Mouse (Mus musculus): ENCODE measurements at regions not wholly inside any gene's neighbourhood (a gene's known extent, or its start where the extent isn't known, plus 50 kb on each side); places are given as distances from the start of the nearest gene placed in this dataset.

DNA sequence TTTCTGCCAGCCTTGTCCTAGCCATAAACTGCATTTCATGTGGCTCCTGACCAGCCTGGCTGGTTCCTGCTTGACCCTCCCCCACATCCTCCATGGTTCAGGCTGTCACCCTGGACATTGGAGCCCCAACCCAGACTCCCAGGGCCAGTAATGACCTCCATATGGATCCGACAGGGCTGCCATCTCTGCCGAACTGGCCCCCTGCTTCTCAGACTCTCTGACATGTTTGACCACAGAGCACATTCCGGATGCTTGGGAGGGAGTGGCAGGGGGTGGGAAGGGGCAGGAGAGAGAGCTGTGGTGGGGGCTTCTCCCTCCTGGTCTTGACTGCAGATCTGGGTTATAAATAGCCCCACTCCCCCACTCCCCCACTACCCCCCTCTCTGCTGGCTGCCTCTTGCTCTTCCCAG lies 59.0 kb upstream of the Actrt2 start:
- DNase-seq (ENCODE audit: low read depth, low spot score) = no peak

DNA sequence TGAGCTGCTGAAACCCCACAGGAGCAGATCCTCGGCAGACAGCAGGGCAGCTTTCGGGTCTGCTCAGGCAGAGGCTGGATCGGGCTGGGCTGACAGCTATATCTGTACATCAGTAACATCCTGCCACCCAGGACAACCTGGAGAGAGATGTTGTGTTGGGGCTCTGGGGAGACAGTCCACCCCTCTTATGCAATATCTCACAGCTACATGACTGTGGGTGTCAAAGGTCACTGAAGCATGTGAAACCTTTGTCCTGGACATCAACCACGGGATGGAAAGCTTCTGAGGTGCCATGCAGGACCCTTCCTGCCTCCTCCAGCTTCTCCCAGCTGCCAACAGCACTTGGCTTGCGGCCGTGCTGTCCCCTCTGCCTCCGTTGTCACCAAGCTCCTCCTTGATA lies 60.3 kb upstream of the Actrt2 start:
- DNase-seq (ENCODE audit: low read depth, low spot score) = no peak

DNA sequence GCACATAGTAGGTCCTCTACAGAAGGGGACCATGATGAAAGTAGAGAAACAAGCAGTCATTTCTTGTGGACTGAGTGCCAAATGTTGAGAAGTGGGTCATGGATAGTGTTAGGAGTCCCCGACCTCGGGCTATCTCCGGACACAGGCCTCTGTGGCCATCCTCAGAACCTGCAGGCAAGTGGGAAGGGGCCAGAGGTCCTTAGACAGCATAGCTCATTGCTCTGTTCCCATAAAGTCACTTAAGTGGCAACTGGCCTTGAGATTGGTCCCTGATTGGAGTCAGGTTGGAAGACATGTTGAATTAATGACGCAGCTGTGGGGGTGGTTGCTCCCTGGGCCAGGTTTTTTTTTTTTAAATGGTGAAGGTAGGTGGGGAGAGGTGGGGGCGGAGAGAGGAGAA lies 63.0 kb upstream of the Actrt2 start:
- peak; percentile 66 for DNase-seq (ENCODE audit: low read depth, low spot score)

DNA sequence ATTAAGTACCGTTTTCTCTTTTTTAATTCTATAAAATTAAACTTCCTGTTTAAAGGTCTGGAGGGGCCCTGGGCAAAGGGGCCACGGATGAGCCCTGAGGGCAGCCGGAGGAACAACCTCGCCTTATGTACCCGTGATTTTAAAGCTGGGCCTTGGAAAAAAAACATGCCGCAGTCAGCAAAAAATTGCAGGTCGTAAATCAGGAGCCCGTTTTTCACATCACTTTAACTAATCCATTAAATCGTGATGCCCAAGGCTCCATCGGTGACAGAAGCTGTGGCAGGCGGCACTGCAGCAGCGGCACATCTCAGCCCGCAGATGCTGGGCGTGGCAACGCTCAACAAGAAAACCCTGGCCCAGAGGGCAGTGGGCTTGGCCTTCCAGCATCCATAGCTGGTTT lies 63.7 kb upstream of the Actrt2 start:
- peak; percentile 92 for DNase-seq (ENCODE audit: low read depth, low spot score)

DNA sequence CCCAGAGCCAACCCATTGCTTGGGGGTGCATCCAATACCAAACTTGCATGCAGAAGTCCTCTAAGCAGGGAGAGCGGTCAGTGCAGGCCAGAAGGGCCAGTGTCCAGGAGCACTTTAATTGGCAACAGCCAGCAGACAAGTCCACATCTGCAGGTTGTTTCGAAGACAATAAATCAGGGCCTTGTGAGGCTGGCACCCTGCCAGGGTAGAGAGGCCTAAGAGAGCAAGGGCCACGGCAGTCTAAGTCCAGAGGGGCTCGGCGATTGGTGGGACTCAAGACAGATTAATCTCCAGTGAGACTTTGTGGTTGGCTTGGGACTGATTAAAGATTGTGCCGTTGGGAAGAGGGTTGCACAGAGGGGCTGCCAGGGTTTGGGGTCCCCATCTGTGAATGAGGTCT lies 68.4 kb upstream of the Actrt2 start:
- DNase-seq (ENCODE audit: low read depth, low spot score) = no peak

DNA sequence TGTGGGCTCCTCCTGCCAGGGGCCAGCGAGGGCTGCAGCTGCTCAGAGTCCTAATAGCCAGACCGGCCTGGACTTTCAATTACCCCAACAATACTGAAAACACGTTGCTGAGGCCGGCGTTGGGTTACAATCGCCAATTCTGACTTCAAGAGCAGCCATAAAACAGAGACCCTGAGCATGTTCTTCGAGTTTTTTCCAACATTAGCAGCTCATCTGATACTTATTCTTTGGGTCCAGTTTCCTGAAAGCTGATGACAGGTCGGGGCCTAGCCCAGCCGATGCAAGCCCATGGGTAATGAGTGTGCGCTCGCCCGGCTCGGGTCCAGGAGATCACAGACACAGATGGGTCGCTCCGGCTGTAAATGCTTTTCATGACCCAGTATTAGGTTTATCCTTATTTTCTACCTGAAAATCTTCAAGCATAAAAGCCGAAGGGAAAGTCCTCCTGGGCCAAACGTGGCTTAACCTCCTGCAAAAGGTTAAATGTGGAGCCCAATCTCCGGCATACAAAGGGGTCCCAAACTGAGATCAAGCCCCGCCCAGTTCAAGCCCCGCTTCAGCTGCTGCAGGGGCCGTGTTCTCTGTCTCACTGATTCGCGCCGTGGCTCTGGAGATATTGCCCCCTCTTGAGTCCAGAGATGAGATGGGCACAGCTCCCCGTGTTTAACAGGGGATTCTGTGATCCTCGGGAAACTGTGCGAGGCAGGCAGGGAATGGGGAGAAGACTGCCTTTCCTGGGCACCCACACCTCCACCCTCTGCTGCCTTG lies 73.6 kb upstream of the Actrt2 start:
- DNase-seq (ENCODE audit: low read depth, low spot score) = peak; percentile 74

DNA sequence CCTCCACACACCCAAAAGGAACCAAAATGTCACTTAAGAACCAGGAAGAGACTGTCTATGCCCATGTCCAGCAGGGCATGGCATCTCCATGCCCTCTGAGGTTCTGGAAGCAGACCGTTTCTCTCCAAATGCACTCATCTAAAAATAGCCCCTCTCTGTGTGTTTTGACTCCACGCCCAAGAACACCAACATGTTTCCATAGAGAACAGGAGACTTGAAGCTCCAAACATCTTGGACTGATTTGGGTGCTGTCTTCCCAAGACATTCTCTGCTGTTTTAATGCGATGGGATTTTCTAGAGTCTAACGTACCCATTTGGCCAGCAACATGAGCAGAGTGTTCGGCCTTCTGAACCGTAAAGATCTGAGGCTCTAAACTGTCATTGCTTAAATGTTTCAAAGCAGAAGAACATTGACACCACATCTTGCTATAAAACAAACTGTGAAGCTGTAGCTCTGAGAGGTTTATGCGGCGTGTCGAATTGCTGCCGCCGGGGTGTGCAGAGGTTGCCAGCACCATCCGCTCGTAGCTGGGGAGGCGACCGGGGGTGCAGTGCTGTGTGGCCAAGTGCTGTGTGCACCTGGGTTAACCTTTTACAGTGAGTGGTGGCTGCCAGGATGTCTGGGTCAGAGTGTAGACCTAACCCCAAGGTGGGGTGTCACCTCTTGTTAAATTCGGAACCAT lies 78.8 kb upstream of the Actrt2 start:
- no peak for DNase-seq (ENCODE audit: low read depth, low spot score)

DNA sequence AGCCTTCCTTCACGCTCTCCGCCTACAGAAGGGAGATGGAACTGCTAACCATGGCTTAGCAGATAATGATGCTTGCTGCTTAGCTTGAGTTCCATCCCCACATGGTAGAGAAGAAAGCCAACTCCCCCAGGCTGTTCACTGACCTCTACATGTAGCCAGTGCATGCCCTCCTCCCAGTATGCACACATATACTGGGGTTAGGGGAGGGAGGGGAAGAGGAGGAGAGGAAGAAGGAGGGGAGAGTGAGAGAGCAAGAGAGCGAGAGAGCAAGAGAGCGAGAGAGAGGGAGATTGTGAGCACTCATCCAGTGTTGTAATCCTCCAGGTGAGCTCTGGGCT lies 79.3 kb upstream of the Actrt2 start:
- no peak for DNase-seq (ENCODE audit: low read depth, low spot score)

DNA sequence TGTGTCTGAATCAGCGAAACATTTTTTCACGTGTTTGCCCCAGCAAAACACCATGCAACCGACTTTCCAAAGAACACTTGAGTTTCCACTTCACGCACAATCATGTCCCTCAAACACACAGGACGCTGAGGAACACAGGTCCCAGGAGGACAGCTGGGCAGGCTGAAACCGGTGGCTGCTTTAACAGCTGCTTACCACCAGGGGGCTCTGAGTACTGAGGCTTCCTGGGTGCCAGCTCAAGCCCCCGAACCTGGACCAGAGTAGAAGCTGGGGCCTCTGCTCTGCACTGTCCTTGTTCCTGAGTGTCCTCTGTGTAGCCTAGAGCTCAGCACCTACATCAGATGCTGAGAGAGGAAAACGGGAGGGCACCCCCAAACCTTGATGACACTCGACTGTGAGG lies 81.5 kb upstream of the Actrt2 start:
- no peak for DNase-seq (ENCODE audit: low read depth, low spot score)

DNA sequence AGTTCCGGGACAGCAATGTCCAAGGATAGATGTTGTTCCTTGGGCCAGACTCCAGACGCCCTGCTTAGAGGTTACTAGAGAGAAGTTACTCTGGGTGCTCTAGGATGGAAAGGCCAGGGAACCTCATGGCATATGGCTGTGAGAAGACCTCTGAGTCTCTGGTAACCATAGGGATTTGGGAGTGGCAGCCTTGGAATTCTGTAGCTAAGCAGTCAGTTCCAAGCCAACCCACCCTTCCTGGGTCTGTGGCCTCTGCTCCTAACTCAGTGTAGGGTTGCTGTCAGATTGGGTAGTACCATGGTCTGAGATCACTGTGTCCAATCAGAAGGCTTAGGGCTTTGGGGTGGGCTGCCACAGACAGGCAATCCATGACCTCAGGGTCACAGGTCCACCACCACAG lies 82.3 kb upstream of the Actrt2 start:
- DNase-seq (ENCODE audit: low read depth, low spot score) = no peak

DNA sequence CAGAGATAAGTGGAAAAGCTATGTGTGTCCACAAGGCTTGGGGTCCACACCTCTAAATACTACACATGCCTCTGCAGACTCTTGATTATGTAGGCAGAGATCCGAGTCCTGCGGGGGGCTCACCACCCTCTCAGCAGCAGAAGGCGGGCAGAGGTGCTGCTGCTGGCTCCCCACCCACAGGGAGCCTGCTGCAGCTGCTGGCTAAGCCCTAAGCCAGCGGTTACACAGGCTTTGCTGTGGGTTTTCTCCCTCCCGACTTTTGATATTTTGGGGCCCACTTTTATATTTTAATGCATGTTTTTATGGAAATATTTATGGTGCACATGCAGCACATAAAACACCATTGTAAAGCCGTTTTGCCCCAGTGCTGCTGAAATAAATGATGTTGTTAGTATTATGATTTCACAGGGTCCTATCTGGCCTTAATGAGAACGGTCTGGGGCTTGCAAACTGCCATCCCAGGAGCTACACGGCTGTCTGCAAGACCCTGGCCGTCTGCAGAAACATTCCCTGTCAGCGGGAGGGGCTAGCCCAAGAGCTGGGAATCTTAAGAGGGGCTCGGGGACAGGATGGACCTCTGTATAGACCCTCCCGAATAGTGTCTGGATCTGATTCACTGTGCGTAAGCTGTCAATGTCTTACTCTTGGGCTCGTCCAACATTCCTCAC lies 82.9 kb upstream of the Actrt2 start:
- DNase-seq (ENCODE audit: low read depth, low spot score) = no peak

DNA sequence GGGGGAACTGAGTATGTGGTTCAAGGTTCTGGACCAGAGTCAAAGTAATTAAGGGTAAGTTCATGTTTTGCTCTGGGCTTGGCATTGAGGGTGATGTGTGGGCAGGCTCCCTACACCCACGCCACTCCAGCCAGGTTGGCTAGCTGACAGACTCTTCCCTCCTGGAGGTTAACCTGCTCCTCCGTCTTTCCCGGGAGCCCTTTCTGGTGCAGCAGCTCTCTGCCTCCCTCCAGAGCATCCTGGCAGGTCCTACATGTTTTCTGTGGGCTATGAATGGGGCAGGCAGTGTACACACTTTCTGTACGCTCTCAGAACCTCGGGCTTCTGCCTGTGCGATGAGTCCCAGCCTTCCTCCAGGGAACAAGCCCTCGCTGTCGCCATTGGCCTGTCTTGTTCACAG lies 82.8 kb upstream of the Ttc34 start:
- DNase-seq (ENCODE audit: low read depth, low spot score) = no peak

DNA sequence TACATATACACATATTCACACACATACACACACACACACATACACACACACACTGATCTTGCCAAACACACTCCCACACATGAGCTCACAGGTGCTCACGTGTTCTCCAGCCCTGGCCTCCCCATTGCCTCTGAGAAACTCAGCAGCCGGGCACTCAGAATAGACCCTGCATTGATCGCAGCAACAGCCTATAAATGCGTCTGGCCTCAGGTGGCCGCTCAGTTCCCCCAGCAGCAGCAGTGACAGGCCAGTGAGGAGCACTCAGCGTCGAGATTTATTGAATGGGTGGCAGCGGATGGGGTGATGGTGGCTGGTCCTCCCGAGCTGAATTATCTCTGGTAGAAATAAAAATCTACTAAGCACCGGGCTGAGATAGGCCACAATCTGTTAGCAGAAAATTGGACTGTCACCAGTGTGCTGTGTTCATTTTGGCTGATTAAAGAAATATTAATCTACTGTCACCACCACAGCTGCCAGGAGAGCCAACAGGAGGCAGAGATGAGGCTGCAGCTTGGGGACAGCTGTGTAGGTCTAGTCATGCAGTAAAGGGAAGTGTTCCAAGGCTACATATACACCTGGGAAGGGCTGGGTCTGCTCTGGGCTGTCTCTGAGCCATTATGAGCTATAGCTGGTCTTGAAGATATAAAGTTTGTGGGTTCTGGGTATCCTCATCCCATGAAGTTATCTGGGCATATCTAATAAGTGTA lies 80.4 kb upstream of the Ttc34 start:
- DNase-seq (ENCODE audit: low read depth, low spot score) = no peak

DNA sequence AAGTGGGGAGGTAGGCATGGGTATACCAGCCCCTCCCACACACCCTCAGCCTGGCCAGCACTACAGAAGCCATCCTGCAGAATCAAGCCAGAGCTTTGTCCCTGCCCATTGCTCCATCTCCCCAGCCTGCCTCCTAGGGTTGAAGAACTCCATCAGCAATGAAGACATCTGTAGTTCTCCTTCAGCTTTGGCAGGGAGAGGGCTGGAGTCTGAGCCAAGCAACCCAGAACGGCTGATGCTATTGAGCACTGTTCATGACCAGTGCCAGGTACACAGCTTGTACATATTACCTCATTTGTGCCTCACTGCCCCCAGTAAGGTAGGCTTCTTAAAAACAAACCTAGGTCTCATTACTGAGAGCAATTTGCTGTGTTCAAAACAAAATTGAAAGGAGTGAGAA lies 77.4 kb upstream of the Ttc34 start:
- DNase-seq (ENCODE audit: low read depth, low spot score) = no peak

DNA sequence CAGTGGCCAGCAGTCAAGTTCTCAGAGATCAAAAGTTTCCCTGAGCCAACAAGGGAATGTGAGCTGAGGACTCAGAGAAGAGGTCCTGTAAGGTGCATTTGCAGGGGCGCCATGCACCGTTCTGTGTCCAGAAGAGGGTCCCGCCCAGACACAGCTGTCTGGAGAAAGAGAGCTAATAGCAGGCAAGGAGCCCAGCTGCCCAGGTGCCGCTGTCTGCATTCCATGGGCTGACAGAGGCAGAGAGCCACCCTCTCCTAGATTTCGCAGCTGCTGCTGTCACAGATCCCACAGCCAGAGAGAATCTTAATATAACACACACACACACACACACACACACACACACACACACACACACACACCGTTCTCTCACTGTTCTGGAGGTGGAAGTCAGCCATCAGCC lies 73.0 kb upstream of the Ttc34 start:
- DNase-seq (ENCODE audit: low read depth, low spot score) = no peak

DNA sequence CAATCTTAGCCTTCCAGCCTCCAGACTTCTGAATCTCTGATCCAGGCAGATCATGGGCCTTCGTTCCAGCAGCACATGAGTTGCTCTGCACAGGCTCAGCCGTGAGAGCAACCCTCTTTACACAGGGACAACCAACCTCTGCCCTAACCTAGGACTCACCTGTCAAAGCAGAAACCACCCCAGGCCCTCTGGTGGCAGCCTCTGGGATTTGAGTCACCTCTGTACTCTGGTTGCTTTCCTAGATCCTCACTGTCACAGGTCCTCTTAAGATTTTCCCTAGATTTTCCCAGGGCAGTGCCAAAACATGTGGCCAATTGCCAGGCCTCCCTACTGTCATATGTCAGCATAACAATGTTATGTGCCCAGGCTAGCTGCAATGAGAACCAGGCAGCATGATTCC lies 71.1 kb upstream of the Ttc34 start:
- no peak for DNase-seq (ENCODE audit: low read depth, low spot score)

DNA sequence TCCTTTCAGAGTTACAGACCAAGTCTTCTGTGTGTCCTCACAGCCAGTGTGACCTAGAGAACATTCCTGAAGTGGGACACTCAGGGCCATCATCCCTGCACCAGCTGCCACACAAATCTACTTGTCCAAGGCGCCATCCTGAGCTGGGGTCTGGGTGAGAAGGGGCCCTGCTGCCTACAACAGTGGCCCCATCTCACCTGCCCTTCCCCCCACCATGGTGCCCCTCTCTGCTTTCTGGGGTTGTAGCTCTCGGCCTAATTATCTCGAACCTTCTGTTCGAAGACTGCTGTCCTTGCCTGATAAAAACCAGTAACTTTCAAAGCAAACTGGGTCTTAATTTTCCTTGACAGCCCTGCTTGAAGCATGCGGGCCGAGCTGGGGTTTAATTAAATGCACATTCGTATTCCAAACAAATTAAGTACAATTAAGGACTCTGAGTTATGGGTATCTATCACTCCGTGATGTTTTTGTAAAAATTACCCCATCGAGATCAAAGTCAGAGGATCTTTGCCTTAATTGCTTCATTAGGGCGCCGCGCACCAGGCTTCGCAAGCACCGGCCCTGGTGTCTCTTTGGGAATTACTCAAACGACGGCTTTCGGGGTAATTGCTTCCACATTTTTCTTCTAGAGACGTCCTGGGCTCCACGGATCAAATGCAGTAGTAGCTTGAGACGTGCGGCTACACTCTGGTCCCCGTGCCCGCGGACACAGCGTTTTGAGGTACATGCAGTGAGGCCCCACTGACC lies 65.8 kb upstream of the Ttc34 start:
- DNase-seq (ENCODE audit: low read depth, low spot score) = peak; percentile 69

DNA sequence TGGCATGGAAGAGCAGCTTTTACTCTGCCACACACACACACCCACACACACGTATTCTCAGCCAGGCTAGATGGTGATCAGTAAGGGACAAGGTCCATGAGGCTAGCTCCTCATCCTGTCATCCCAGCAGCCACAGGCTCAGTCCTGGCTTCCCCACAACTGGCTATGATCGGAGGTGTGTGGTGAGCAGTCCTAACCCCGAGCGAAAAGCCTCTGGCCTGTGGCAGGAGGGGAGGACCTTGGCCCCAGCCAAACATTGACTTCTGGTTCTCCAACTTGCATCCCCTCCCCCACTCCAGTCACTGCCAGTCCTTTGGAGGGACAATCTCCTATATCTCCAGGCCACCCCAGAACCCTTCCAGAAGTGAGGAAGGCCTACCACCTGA lies 65.2 kb upstream of the Ttc34 start:
- no peak for DNase-seq (ENCODE audit: low read depth, low spot score)

DNA sequence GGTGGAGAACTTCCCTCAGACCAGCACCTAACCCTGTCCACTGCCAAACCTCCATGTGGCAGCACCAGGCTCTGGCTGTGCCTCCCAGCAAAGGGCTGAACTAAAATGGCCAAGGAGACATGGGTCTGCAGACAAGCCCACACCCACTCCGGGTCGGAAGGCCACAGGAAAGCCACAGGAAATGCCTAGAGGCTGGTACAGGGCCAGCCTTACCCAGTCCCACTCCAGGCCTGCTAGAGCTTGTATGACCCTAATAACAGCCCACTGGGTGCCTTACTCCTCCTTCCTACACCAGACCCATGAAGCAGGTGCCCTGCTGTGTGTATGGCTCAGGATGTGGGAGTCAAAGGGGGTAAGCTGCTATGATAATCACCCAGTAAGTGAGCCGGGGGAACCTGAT lies 63.4 kb upstream of the Ttc34 start:
- DNase-seq (ENCODE audit: low read depth, low spot score) = no peak

DNA sequence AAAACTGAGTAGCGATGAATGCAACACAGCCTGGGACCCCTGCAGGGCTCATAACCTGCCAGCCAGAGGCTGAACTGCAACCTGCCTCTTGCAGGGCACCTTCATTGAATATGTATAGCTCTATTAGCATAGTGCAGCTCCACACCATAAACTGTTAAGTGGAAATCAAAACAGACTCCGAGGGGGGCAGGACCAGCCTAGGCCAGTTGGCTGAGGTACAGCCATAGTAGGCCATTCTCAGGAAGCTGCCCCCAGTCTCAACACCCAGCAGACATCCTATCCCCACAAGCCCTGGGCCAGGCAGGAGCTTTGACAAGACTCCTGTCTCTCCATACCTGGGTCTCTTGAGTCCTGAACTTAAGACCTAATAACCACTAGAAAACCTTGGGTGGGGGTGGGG lies 62.9 kb upstream of the Ttc34 start:
- no peak for DNase-seq (ENCODE audit: low read depth, low spot score)

DNA sequence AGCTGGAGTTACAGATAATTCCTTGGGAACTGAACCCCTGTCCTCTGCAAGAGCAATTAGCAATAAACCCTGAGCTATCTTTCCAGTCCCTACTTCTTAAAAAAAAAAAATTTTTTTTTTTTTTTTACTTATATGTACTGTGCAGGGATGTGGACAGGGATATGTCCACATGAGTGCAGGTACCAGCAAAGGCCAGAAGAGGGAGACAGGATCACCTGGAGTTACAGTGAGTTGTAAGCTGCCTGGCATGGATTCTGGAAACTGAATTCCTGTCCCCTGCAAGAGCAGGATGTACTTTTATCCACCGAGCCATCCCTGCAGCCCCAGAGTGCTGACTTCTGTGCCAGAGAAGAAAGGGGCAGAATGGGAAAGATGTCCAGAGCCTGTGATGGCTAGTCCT lies 58.4 kb upstream of the Ttc34 start:
- no peak for DNase-seq (ENCODE audit: low read depth, low spot score)

DNA sequence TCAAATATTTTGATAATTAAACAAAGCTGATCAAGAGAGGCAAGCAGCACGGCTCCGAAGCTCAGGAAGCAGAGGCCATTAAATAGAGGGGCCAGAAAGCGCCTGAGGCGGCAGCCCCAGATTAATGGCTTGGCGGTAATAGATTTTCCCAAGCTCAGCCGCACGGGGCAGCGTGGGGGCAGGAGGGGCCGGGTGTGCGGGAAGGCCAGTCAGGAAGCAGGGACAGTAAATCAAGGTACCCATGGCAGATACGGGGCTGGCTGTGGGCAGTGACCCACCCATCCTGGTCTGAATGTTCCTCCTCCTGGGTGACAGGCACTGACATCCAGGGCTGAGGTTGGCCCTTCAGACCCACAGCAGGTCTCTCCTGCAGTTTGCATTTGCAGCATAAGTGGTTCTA lies 55.9 kb upstream of the Ttc34 start:
- peak; percentile 78 for DNase-seq (ENCODE audit: low read depth, low spot score)

Data from forelimb bud, embryonic 11.5 days (tissue).